Mouse (Mus musculus): ENCODE data around the gene Mapkap1. TPM values are rescaled to one million over a fixed set of nuclear protein-coding genes. Genes with fewer than 3 reads are reported as not detected.

The Mapkap1 gene
- polyA plus RNA-seq, 1 experiment: 43.7 TPM

DNA sequence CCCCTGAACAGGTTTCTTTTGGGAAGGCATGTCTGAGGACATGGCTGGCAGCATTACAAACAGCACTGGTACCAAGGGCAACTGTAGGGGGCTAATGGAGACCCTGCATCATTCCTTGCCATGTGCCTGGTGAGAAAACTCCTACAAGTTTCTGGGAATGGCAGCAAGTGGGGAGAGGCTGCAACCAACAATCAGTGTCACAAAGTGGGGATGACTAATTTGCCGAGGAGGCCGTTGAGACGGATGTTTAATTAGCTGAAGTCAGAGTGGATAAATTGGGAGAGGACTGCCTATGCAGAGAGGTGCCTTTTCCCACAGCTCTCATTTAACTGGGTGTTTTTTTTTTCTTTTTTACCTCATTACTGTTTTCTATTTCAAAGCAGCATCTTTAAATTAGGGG lies 137.4 kb downstream of the Mapkap1 start:
- Histone ChIP-seq H3K4me3 (replicated peaks; ENCODE audit: extremely low read depth, low read depth, low read length) (no peak overlapping the region), H3K4me1 (ENCODE audit: control insufficient read depth, insufficient read depth, low read length) (peaks cover 4% of the 10 kb centered on the region)
- DNase-seq: no peak
- 52% methylated on average over 3 of the region's 3 CpGs for WGBS
- no peak for TF ChIP-seq POLR2A (IDR thresholded peaks at IDR 0.05; ENCODE audit: borderline replicate concordance, extremely low read depth, low read depth, low read length)
- no peak for TF ChIP-seq CTCF (IDR thresholded peaks at IDR 0.05; ENCODE audit: insufficient read depth, low read length)

DNA sequence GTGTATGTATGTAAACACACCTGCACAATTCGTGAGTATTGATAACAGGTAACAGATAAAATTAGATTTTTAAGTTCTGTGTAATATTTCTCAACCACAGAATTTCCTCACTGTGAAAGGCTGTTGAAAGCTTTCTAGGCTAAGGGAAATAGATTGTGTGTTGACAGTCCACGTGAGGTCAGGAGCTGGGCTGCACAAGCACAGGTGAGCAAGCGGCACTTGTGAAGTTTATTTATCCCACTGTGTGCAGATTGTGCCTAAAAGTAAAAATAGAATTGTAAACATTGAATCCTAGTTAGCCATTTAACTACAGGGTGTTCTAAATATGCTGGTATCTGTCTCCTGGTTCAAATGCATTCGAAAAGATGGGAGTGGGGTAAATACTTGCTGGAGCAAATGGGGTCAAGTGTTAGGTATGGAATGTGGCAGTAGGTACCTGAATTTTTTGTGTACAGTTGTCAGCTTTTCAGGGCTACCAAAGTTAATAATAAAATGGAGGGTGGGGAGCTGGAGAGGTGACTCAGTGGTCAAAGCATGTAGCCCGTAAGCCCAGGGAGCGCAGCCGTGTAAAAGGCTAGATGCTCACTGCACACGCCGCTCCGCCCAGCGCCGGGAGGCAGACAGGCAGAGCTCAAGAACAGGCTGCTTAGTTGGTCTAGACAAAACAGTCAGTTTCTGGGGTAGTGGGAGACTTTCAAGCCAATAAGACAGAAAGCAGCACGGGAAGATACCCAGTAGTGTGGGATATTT lies 138.2 kb downstream of the Mapkap1 start:
- WGBS: 74% methylated on average over 13 of the region's 13 CpGs
- peaks cover 4% of the 10 kb centered on the region for H3K4me1 ChIP-seq (ENCODE audit: control insufficient read depth, insufficient read depth, low read length)
- no peak overlapping the region for H3K4me3 ChIP-seq (replicated peaks; ENCODE audit: extremely low read depth, low read depth, low read length)
- DNase-seq: peak; percentile 10
- TF ChIP-seq POLR2A (IDR thresholded peaks at IDR 0.05; ENCODE audit: borderline replicate concordance, extremely low read depth, low read depth, low read length) (no peak), CTCF (IDR thresholded peaks at IDR 0.05; ENCODE audit: insufficient read depth, low read length) (no peak)

DNA sequence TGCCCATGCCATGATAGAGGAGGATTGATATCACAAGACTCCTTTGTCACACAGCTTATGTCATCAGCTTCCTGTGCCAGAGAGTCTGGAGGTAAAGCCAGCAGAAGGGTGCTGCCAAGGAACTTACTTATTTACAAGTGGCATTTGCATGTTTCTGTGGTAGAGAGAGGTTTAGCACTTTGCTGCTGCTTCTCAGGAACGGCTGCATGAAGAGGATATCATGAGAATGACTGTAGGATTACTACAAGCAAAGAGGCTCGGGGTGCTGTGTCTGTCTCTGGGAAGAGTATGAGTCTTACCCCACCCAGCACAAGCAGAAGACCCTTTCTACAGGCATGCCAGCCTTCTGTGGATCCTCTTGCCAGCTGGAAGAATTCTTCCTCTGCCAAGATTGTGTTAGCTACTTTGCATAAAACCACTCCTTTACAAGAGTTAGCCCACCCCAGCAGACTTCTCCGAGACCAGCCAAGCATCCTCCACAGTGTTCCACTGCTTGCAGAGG lies 139.7 kb downstream of the Mapkap1 start:
- no peak for DNase-seq
- H3K4me1 ChIP-seq (ENCODE audit: control insufficient read depth, insufficient read depth, low read length): peaks cover 4% of the 10 kb centered on the region
- TF ChIP-seq CTCF (IDR thresholded peaks at IDR 0.05; ENCODE audit: insufficient read depth, low read length): no peak
- TF ChIP-seq POLR2A (IDR thresholded peaks at IDR 0.05; ENCODE audit: borderline replicate concordance, extremely low read depth, low read depth, low read length): no peak
- H3K4me3 ChIP-seq (replicated peaks; ENCODE audit: extremely low read depth, low read depth, low read length): no peak overlapping the region
- 50% methylated on average over 3 of the region's 3 CpGs for WGBS

DNA sequence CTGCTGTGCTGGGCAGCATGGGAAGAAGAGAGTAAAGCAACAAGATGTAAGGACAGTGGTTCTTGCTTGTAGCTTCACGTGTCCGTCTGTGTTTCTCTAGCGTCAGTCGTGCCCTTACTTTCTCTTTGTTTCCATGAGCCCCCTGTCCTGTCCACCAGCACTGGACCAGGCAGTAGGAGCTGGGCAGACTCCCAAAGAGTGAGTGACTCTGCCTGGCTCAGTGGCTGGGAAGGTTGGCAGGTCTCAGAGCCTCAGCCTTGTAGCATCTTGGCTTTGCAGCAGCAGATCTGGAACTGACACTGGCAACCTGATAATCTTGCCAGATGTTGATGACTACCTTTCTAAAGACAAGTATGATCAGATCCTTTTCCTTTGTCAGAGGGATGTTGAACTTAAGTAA lies 140.9 kb downstream of the Mapkap1 start:
- Histone ChIP-seq H3K4me3 (replicated peaks; ENCODE audit: extremely low read depth, low read depth, low read length) (no peak overlapping the region), H3K4me1 (ENCODE audit: control insufficient read depth, insufficient read depth, low read length) (peaks cover 4% of the 10 kb centered on the region)
- TF ChIP-seq POLR2A (IDR thresholded peaks at IDR 0.05; ENCODE audit: borderline replicate concordance, extremely low read depth, low read depth, low read length) (no peak), CTCF (IDR thresholded peaks at IDR 0.05; ENCODE audit: insufficient read depth, low read length) (no peak)
- no peak for DNase-seq
- WGBS: 87% methylated on average over 4 of the region's 4 CpGs

DNA sequence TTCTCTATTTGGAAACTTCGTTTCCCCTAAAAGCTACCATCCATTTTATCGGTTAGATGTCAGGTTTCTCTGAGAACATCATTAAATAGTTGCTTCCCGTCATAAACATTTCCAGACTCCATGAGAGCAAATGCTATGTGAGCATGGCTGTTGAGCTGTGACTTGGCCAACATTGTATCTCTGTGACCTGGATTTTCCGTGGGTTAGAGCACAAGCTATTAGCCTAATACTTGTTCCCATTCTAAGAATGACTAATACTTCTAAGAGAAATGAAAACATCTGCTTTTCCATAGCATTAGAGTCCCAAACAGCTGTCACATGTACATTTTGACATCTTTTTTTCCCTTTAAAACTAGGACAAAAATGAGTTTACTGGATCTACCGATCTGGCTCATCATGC lies 142.4 kb downstream of the Mapkap1 start:
- DNase-seq: no peak
- peaks cover 4% of the 10 kb centered on the region for H3K4me1 ChIP-seq (ENCODE audit: control insufficient read depth, insufficient read depth, low read length)
- 86% methylated on average over 5 of the region's 5 CpGs for WGBS
- no peak overlapping the region for H3K4me3 ChIP-seq (replicated peaks; ENCODE audit: extremely low read depth, low read depth, low read length)
- TF ChIP-seq CTCF (IDR thresholded peaks at IDR 0.05; ENCODE audit: insufficient read depth, low read length): no peak
- no peak for TF ChIP-seq POLR2A (IDR thresholded peaks at IDR 0.05; ENCODE audit: borderline replicate concordance, extremely low read depth, low read depth, low read length)

DNA sequence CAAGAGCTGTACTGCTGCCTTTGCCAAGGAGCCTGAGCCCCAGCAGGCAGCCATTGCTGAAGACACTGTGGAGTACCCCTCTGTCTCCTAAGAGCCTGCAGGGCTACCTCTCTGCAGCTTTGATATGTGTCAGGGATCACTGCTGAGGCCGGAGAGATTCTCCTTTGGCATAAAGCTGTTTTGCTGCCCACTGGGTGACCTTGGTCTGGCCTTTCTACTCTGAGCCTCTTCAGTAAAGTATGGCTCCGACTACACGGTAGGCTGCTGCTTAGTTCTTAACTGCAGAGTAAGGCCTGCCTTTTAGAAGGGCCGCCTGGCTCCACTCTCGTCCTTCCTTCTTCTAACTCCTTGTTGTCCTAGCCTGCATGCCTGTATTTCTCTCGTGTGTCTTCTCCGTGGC lies 142.9 kb downstream of the Mapkap1 start:
- Histone ChIP-seq H3K4me1 (ENCODE audit: control insufficient read depth, insufficient read depth, low read length) (peaks cover 4% of the 10 kb centered on the region), H3K4me3 (replicated peaks; ENCODE audit: extremely low read depth, low read depth, low read length) (no peak overlapping the region)
- no peak for TF ChIP-seq CTCF (IDR thresholded peaks at IDR 0.05; ENCODE audit: insufficient read depth, low read length)
- no peak for TF ChIP-seq POLR2A (IDR thresholded peaks at IDR 0.05; ENCODE audit: borderline replicate concordance, extremely low read depth, low read depth, low read length)
- DNase-seq: no peak
- 78% methylated on average over 7 of the region's 7 CpGs for WGBS

DNA sequence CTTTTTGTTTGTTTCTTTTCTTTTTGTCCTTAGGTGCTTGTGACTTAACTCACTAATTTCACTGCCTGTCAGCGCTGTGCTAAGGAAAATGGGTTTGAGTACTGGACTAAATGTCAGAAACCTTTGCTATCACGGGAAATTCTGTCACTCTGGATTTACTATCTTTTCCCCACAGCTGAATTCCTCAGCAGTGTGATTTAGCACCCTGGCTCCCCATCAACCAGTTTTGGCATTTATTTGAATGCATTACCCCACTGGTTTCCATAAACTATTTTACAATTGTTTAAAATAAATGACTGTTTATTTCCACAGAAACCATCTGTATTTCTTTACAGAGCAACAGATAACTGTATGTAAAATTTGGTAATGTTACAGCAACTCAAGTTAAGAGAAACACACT lies 146.2 kb downstream of the Mapkap1 start:
- 66% methylated on average over 2 of the region's 2 CpGs for WGBS
- Histone ChIP-seq H3K4me3 (replicated peaks; ENCODE audit: extremely low read depth, low read depth, low read length) (no peak overlapping the region), H3K4me1 (ENCODE audit: control insufficient read depth, insufficient read depth, low read length) (no peaks in the 10 kb centered on the region)
- TF ChIP-seq POLR2A (IDR thresholded peaks at IDR 0.05; ENCODE audit: borderline replicate concordance, extremely low read depth, low read depth, low read length) (no peak), CTCF (IDR thresholded peaks at IDR 0.05; ENCODE audit: insufficient read depth, low read length) (no peak)
- no peak for DNase-seq

DNA sequence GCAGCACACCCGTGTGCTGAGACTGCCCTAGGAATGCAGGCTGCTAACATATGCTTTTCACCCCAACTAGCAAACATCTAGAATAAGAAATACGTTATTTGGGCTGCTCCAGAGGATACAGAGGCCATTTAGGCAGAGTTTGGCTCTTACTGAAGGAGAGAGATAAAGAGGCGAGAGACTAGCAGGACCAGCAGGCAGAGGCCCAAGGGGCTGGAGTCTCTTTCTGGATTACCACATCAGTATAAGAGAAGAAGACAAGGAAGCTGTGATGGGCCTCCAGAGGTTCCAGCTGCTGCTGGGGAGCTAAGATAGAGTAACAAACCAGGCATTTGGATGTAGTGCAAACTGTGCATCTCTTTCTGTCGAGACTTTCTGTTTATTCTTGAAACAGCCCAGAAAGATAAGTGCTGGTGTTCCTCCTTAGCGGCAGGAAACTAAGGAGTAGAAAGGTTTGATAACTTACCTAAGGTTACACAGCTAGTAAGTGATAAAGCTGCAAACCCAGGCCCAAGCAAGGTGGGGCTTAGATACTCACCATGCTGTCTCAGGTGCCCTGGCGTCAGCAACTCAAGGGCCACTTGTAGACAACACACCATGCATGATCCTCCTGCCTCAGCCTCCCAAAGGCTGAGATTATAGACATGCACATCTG lies 147.1 kb downstream of the Mapkap1 start:
- TF ChIP-seq POLR2A (IDR thresholded peaks at IDR 0.05; ENCODE audit: borderline replicate concordance, extremely low read depth, low read depth, low read length): no peak
- TF ChIP-seq CTCF (IDR thresholded peaks at IDR 0.05; ENCODE audit: insufficient read depth, low read length): no peak
- Histone ChIP-seq H3K4me1 (ENCODE audit: control insufficient read depth, insufficient read depth, low read length) (no peaks in the 10 kb centered on the region), H3K4me3 (replicated peaks; ENCODE audit: extremely low read depth, low read depth, low read length) (no peak overlapping the region)
- WGBS: 72% methylated on average over 6 of the region's 6 CpGs
- DNase-seq: no peak

DNA sequence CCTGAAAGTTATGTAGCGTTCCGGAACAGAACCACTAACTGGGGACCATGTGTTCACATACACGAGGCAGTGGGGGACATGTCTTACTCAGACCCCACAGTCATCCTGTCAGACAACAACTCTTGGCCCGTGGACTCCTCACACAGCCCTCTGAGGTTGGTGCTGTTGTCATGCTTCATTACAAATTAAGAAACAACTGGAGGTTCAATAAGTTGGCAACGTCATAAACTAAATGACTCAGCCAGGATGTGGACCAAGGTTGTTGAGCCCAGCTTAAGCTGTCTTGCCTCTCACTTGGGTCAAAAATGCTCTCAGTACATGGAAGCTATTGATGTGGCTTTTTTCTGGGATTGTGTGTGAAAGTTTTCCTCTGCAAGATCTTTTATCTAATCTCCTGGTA lies 153.6 kb downstream of the Mapkap1 start:
- TF ChIP-seq CTCF (IDR thresholded peaks at IDR 0.05; ENCODE audit: insufficient read depth, low read length) (no peak), POLR2A (IDR thresholded peaks at IDR 0.05; ENCODE audit: borderline replicate concordance, extremely low read depth, low read depth, low read length) (no peak)
- Histone ChIP-seq H3K4me3 (replicated peaks; ENCODE audit: extremely low read depth, low read depth, low read length) (no peak overlapping the region), H3K4me1 (ENCODE audit: control insufficient read depth, insufficient read depth, low read length) (no peaks in the 10 kb centered on the region)
- DNase-seq: no peak
- WGBS: 69% methylated on average over 5 of the region's 5 CpGs
